Mouse (Mus musculus): ENCODE data around the gene Fcgr2b. TPM values are rescaled to one million over a fixed set of nuclear protein-coding genes. Genes with fewer than 3 reads are reported as not detected.
"Not testable (repeated sequence)": the region's sequence is repeated elsewhere in the genome, so short reads cannot be mapped to it uniquely, and the experiment has no call there.

The Fcgr2b gene
- polyA plus RNA-seq, 1 experiment from 2014 or later, result 3.2 TPM

GRCm38 (mm10) chr1:170997756-170998655 lies 21.7 kb upstream of the Fcgr2b start:
- no peak for ATAC-seq (ENCODE audit: insufficient read depth, low FRiP score, low read depth)
- Histone ChIP-seq H3K4me2 (peak overlapping the region; percentile 26; the same call in 1 of the 2 replicates), H3K27ac (no peak overlapping the region), H3K9ac (no peak overlapping the region), H3K4me1 (no peaks in the 10 kb centered on the region), H3K36me3 (no peaks in the 10 kb centered on the region), H3K4me3 (replicated peaks) (0 out of 2 replicates have a peak overlapping the region, but pooled peaks have one; percentile 2), H3K27me3 (replicated peaks) (no peaks in the 10 kb centered on the region), H3K9me3 (no peaks in the 10 kb centered on the region)
- WGBS, result 52% methylated on average over 21 of the region's 21 CpGs

DNA sequence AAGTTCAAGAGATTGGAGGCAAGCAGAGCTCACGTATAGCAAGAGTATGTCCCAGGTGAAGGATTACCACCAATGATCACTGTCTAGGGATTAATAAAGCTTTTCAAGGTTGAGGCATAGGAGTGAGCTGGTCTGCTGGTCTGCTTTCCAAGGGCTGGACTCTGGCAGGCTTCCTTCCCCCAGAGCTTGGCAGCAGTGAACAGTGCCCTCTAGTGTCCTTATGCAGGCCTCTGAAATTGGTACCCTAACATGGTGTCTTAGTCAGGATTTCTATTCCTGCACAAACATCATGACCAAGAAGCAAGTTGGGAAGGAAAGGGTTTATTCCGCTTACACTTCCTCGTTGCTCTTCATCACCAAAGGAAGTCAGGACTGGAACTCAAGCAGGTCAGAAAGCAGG lies 20.4 kb upstream of the Fcgr2b start:
- Histone ChIP-seq H3K27ac (no peak overlapping the region), H3K4me3 (replicated peaks) (no peak overlapping the region)

DNA sequence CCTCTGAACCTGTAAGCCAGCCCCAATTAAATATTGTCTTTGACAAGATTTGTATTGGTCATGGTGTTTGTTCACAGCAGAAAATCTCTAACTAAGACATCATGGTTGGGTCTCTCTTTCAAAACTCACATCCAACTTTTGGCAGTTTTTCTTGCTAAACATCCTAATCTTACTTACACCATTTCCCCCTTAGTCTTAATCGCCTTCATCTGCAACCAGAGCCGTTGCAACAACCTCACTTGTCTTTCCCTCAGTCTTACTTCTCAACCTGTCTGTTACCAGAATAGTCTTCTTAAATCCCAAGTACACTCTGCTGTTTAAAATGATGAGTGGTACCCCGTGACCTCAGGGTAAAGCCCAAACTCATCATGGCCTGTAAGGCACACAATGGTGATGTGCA lies 19.7 kb upstream of the Fcgr2b start:
- no peak for ATAC-seq (ENCODE audit: insufficient read depth, low FRiP score, low read depth)
- Histone ChIP-seq H3K4me3 (replicated peaks) (no peak overlapping the region), H3K27me3 (replicated peaks) (no peaks in the 10 kb centered on the region), H3K9me3 (no peaks in the 10 kb centered on the region), H3K27ac (no peak overlapping the region), H3K9ac (no peak overlapping the region), H3K4me2 (no peak overlapping the region), H3K36me3 (no peaks in the 10 kb centered on the region), H3K4me1 (no peaks in the 10 kb centered on the region)
- 81% methylated on average over 3 of the region's 3 CpGs for WGBS

More for the DNA sequence above, 20.4 kb upstream of the Fcgr2b start:
- no peak overlapping the region for H3K9ac ChIP-seq
- no peaks in the 10 kb centered on the region for H3K27me3 ChIP-seq (replicated peaks)
- no peak overlapping the region for H3K4me2 ChIP-seq
- no peak for ATAC-seq (ENCODE audit: insufficient read depth, low FRiP score, low read depth)
- WGBS, result 41% methylated on average over 3 of the region's 3 CpGs
- H3K36me3 ChIP-seq, result no peaks in the 10 kb centered on the region
- no peaks in the 10 kb centered on the region for H3K4me1 ChIP-seq
- H3K9me3 ChIP-seq, result no peaks in the 10 kb centered on the region

- Histone ChIP-seq H3K27ac (no peak overlapping the region), H3K4me1 (no peaks in the 10 kb centered on the region), H3K36me3 (no peaks in the 10 kb centered on the region), H3K4me3 (replicated peaks) (no peak overlapping the region), H3K9ac (no peak overlapping the region), H3K27me3 (replicated peaks) (no peaks in the 10 kb centered on the region), H3K9me3 (no peaks in the 10 kb centered on the region), H3K4me2 (no peak overlapping the region)
- WGBS, result 62% methylated on average over 5 of the region's 5 CpGs
- no peak for ATAC-seq (ENCODE audit: insufficient read depth, low FRiP score, low read depth)
These were observed 16.2 kb upstream of the Fcgr2b start for GRCm38 (mm10) chr1:170992550-170992949.

- H3K4me2 ChIP-seq, result no peak overlapping the region
These were observed 13.3 kb upstream of the Fcgr2b start for GRCm38 (mm10) chr1:170989656-170990055.

DNA sequence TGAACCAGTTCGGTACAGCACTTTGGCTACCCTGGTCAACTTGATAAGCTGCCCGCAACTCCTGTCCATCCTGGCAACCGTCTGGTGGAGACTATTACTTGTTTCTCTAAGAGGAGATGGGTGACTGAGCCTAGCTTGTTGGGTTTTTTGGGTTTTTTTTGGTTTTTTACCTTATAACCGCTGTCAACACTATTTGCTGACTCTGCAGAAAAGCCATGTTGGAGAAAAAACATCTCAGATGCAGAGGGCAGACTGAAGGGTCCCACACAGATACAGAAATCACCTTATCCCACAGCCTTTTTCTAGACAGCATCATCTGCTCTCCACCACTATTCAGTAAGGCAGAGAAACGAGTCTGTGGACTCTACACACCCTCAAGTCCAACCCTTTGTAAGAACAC lies 9.5 kb upstream of the Fcgr2b start:
- no peak for ATAC-seq (ENCODE audit: insufficient read depth, low FRiP score, low read depth)
- WGBS, result 87% methylated on average over 5 of the region's 5 CpGs
- H3K9ac ChIP-seq, result no peak overlapping the region
- no peaks in the 10 kb centered on the region for H3K27me3 ChIP-seq (replicated peaks)
- H3K4me1 ChIP-seq, result no peaks in the 10 kb centered on the region
- H3K36me3 ChIP-seq, result no peaks in the 10 kb centered on the region
- H3K27ac ChIP-seq, result no peak overlapping the region
- no peak overlapping the region for H3K4me2 ChIP-seq
- no peak overlapping the region for H3K4me3 ChIP-seq (replicated peaks)
- H3K9me3 ChIP-seq, result no peaks in the 10 kb centered on the region

More at GRCm38 (mm10) chr1:170989656-170990055, 13.3 kb upstream of the Fcgr2b start:
- Histone ChIP-seq H3K27me3 (replicated peaks) (no peaks in the 10 kb centered on the region), H3K27ac (no peak overlapping the region), H3K4me1 (no peaks in the 10 kb centered on the region), H3K36me3 (no peaks in the 10 kb centered on the region), H3K9me3 (no peaks in the 10 kb centered on the region), H3K4me3 (replicated peaks) (no peak overlapping the region), H3K9ac (no peak overlapping the region)
- ATAC-seq (ENCODE audit: insufficient read depth, low FRiP score, low read depth), result no peak
- WGBS, result 69% methylated on average over 9 of the region's 9 CpGs

GRCm38 (mm10) chr1:170985092-170985491 lies 8.7 kb upstream of the Fcgr2b start:
- Histone ChIP-seq H3K27me3 (replicated peaks) (no peaks in the 10 kb centered on the region), H3K9me3 (no peaks in the 10 kb centered on the region), H3K4me2 (no peak overlapping the region), H3K4me1 (no peaks in the 10 kb centered on the region), H3K4me3 (replicated peaks) (no peak overlapping the region), H3K27ac (no peak overlapping the region), H3K36me3 (no peaks in the 10 kb centered on the region), H3K9ac (no peak overlapping the region)
- no peak for ATAC-seq (ENCODE audit: insufficient read depth, low FRiP score, low read depth)
- WGBS, result 78% methylated on average over 3 of the region's 3 CpGs

- no peak for ATAC-seq (ENCODE audit: insufficient read depth, low FRiP score, low read depth)
- H3K9ac ChIP-seq, result no peak overlapping the region
- no peaks in the 10 kb centered on the region for H3K36me3 ChIP-seq
- H3K27me3 ChIP-seq (replicated peaks), result no peaks in the 10 kb centered on the region
- WGBS, result 82% methylated on average over 4 of the region's 4 CpGs
- no peaks in the 10 kb centered on the region for H3K9me3 ChIP-seq
- no peak overlapping the region for H3K4me2 ChIP-seq
- no peak overlapping the region for H3K4me3 ChIP-seq (replicated peaks)
- H3K27ac ChIP-seq, result no peak overlapping the region
- H3K4me1 ChIP-seq, result no peaks in the 10 kb centered on the region
These were observed 6.7 kb upstream of the Fcgr2b start for GRCm38 (mm10) chr1:170983066-170983465.

- 74% methylated on average over 2 of the region's 2 CpGs for WGBS
- no peak overlapping the region for H3K4me3 ChIP-seq (replicated peaks)
- no peaks in the 10 kb centered on the region for H3K4me1 ChIP-seq
- no peak overlapping the region for H3K9ac ChIP-seq
- H3K36me3 ChIP-seq, result no peaks in the 10 kb centered on the region
- no peak for ATAC-seq (ENCODE audit: insufficient read depth, low FRiP score, low read depth)
- no peaks in the 10 kb centered on the region for H3K27me3 ChIP-seq (replicated peaks)
- no peak overlapping the region for H3K4me2 ChIP-seq
- H3K9me3 ChIP-seq, result no peaks in the 10 kb centered on the region
- no peak overlapping the region for H3K27ac ChIP-seq
These were observed 6.0 kb upstream of the Fcgr2b start for GRCm38 (mm10) chr1:170982301-170982700.

DNA sequence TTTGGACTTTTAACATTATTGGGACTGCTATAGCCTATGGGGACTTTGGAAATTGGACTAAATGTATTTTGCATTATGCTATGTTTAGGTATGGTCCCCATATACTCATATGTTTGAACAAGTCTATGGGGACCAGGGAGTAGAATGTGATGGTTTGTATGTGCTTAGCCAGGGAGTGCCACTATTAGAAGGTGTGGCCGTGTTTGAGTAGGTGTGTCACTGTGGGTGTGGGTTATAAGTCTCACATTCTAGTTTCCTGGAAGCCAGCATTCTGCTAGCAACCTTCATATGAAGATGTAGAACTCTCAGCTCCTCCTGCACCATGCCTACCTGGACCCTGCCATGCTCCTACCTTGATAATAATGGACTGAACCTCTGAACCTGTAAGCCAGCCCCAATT lies 5.3 kb upstream of the Fcgr2b start:
- H3K4me2 ChIP-seq; H3K36me3 ChIP-seq; H3K4me1 ChIP-seq; H3K27me3 ChIP-seq (replicated peaks); H3K9me3 ChIP-seq; H3K4me3 ChIP-seq (replicated peaks); H3K9ac ChIP-seq; H3K27ac ChIP-seq: not testable (repeated sequence)
- ATAC-seq (ENCODE audit: insufficient read depth, low FRiP score, low read depth), result peak; percentile 68
- WGBS, result 75% methylated on average over 1 of the region's 1 CpGs

DNA sequence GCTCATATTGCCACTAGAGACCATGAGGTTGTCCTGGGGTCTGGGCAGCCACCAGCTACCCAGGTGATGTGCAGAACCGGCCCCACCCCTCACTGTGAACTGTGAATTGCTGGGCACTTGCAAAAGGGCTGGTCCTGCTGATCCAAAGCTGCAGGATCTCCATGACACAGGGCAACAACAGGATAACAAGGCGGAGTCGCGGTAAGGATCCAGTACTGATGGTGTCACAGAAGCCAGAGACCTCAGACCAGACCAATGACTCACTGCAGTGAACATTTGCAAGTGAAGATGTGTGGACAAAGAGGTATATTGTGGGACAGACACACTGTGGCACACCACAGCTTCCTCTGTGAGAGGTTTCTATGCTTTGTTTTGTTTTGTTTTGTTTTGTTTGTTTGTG lies 2.3 kb upstream of the Fcgr2b start:
- Histone ChIP-seq H3K27ac (no peak overlapping the region), H3K4me2 (no peak overlapping the region), H3K4me1 (no peaks in the 10 kb centered on the region), H3K9me3 (no peaks in the 10 kb centered on the region), H3K27me3 (replicated peaks) (no peaks in the 10 kb centered on the region), H3K9ac (no peak overlapping the region), H3K4me3 (replicated peaks) (no peak overlapping the region), H3K36me3 (no peaks in the 10 kb centered on the region)
- no peak for ATAC-seq (ENCODE audit: insufficient read depth, low FRiP score, low read depth)
- WGBS, result 78% methylated on average over 4 of the region's 4 CpGs

- Histone ChIP-seq H3K27ac (no peak overlapping the region), H3K36me3 (no peaks in the 10 kb centered on the region), H3K27me3 (replicated peaks) (no peaks in the 10 kb centered on the region), H3K9me3 (no peaks in the 10 kb centered on the region), H3K4me3 (replicated peaks) (no peak overlapping the region), H3K4me2 (no peak overlapping the region), H3K9ac (no peak overlapping the region), H3K4me1 (no peaks in the 10 kb centered on the region)
- WGBS, result 67% methylated on average over 7 of the region's 7 CpGs
- ATAC-seq (ENCODE audit: insufficient read depth, low FRiP score, low read depth), result no peak
These were observed 591 bp downstream of the Fcgr2b start for GRCm38 (mm10) chr1:170975751-170976161.

Data from stomach, embryonic 15.5 days (tissue).